Mouse (Mus musculus): ENCODE results near the gene Msantd1.
"Not testable (repeated sequence)": the region's sequence is repeated elsewhere in the genome, so short reads cannot be mapped to it uniquely, and the experiment has no call there.

Gene Msantd1

DNA sequence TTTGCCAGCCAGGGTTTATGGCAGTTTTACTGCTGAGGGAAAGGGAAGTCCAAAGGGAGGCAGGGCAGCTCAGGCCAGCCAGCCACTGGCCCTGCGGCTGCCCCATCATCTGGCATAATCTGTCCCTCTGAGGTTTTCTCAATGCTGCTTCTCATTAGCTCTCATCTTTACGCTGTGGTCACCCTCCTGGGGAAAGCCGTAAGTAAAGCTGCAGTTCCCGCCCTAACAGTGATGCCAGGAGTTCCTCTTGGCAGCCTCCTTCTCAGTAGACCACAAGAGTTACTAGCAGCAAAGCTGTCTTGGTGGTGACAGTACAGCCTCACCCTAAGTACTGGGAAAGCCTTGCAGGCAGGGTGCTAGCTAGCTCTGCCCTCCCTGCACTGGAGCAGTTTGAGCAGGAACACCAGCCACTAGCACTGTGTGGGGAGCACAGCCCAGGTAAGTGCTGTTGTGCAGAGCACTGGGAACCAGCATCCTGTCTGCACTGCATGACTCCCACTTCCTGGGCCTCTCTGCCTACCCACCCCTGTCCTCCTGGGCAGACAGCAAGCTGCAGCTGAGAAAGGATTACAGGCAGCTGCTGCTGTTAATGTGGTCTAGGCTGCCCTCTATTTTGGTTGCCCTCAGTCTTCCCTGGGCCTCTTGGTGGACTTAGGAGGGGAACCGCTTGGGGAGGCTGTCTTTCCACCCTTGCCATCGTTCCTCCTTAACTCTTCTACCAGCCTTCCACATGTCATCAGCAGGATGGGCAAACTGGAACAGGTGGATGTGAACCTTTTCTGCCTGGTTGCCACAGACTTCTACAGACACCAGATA, at the start of gene Msantd1:
TSS of gene Msantd1 (plus strand) at position 103 of the 816 bp plus-strand sequence.
- no peak for DNase-seq

DNA sequence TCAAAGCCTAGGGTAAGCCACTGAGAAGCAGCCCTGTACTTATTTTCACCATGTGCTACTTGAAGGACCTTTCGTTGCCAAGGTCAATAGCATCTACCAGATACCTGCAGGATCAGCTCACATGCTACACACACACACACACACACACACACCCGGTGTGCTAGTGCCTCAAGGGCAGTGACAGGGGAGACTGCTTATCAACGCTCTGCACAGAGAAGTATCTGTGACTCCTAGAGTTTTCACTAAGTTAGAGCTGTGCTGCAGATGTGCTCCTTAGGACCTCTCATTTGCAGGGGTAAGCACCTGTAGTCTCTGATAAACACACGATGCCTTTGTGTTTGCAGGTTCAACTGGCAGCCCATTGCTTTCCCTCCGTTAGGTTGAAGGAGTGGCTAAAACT, 42.4 kb upstream of the Msantd1 start:
- DNase-seq = no peak

- not testable (repeated sequence) for DNase-seq
Measured at GRCm38 (mm10) chr5:34880307-34880706, 27.5 kb upstream of the Msantd1 start.

DNA sequence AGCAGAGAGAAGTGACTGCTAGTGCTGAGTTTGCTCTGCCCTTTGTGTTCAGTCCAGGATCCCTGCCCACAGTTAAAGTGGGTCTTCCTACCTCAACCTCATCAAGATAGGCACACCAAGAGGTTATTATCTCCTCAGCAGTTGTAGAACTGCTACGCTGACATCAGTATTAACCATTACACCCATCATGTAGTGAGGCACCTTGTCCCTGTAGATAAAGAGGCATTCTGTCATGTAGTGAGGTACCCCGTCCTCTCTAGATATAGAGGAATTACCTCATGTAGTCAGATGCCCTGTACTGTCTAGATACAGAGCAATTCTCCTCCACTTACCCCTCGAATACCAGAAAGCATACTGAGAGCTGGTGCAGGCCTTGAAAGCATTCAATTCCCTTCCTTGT, 26.8 kb upstream of the Msantd1 start:
- no peak for DNase-seq

- no peak for DNase-seq
Measured at GRCm38 (mm10) chr5:34885250-34885649, 22.6 kb upstream of the Msantd1 start.

- DNase-seq = no peak
Measured at GRCm38 (mm10) chr5:34889252-34889651, 18.6 kb upstream of the Msantd1 start.

DNA sequence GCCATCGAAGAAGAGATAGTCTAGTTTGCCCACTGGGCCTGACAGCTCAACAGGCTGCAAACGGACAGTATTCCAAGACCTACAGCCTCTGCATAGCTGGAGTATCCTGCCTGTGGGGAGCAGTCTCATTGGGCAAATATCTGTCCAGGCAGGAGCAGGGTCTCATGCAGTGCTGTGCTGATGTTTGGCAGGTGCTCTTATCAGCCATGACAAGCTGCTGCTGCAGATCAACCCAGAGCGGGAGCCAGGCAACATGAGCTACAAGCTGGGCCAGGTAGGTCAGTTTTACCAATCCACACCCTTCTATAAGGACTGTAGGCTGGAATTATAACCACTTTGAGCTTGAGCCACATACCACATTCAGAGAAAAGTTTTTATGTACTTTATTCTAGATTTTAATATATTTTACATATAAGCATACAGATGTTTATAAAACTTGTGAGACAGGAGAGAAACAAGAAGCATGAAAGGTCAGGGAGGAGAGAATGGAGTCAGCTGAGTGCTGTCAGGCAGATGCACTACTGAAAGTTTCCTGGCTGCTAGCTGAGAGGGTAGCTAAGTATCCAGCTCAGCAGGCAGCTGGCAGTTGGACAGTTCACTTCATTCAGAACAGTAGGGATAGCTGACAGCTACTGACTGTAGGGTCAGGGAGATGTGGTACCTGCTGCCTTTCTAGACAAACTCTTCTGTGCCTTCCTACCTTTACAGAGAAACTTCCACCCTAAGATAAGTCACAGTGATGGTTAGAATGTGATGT, 10.9 kb upstream of the Msantd1 start:
- DNase-seq = no peak

DNA sequence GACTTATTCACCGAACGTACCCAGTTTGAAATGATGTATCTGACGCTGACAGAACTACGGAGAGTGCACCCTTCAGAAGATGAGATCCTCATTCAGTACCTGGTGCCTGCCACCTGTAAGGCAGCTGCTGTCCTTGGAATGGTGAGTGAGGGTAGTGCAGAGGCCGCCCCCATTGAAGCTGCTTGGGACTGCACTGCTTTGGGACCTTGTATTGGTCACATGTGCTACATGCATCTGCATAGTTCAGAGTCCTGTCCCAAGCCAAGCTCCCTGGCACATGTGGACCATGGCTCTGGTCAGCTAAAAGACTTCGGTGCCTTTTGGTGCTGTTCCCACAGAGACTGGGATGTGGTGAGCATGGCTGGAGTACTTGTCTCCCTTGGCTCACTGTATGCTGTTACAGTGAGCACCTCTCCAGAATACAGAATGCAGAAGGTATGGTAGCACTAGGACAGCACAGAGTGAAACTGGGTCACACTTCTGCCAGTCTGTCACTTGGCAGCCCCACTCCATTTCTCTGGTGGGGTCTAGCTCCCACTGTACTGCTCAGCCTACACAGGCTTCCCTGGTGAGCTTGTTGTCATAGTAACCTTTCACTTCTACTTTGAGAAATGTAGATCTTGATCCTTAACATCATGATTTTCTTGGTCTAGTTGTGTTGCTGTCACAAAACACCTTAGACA, 7.9 kb upstream of the Msantd1 start:
- no peak for DNase-seq

- DNase-seq = no peak
Measured at GRCm38 (mm10) chr5:34902371-34902770, 5.4 kb upstream of the Msantd1 start.

DNA sequence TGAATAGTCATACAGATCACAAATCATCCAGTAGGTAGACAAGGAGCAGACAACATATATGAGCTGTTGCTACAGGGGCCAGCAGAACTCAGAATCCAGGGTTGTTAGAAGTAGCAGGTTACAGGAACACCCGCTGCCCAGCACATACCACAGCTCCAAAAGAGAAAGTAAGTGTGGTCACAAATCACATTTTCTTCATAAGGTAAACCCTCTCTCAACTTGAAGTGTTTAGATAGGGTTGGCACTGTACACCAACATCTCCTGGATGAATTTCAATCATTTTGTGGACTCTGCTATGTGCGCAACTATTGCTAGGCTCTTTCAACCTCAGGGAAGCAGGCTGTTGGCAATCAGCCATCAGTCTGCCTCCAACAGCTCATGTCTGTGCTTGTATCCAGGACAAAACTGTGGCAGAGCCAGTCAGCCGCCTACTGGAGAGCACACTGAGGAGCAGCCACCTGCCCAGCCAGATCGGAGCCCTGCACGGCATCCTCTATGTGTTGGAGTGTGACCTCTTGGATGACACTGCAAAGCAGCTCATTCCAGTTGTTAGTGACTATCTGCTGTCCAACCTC, 4.9 kb upstream of the Msantd1 start:
- DNase-seq = peak; percentile 86

- no peak for DNase-seq
Measured at GRCm38 (mm10) chr5:34904412-34904811, 3.4 kb upstream of the Msantd1 start.

DNA sequence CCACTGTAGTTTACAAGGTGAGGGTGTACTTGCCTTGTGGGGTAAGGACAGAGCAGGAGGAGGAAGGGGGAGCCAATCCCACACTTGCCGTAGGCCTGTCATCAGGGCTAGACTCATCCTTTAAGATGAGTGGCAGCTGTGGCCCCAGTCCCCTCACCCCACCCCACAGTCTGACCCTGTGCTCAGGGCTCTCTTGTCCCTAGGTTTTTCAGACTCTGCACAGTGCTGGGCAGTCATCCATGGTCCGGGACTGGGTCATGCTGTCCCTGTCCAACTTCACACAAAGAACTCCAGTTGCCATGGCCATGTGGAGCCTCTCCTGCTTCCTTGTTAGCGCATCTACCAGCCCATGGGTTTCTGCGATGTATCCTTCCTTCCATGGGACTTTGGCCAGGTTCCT, 582 bp upstream of the Msantd1 start:
- DNase-seq = no peak

GRCm38 (mm10) chr5:34908726-34909633, 1.2 kb downstream of the Msantd1 start:
- no peak for DNase-seq

DNA sequence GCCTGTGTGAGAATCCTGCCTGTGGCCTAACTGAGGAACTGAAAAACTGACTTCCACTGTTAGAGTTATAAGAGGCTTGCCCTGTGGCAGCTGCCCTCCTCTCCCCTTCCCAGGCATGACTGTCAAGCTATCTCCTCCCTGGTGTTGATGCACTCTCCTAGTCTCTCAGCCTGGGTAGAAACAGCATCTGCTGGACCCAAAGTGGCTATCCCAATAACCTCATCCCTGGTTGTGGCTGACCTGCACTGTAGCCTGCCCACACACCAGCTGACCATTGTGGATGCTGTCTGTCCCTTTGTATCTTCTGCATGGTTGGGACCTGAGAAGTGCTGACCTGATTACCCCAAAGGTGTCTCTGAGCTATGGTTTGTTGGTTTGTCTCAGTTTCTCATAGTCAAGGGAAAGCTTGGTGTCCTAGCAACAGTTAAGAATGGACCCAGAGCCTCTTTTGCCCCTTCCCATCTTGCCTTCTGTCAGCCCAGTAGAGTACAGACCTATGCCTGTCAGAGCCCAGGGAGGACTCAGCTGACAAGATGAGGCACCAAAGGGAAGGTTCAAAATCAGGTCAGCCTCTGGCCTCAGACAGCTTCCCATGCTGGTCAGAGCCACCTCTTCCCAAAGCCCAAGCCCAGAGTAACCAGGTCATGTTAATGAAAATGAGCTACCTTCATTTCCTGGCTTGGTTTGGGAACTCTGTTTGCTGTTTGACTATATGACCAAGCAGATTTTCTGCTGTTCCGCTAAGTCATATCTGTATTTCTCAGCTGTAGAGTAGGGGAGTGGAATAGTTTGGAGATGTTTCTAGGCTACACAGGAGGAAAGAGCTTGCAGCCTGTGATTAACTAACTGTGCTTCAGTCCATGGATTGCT, 2.1 kb downstream of the Msantd1 start:
- no peak for DNase-seq

DNA sequence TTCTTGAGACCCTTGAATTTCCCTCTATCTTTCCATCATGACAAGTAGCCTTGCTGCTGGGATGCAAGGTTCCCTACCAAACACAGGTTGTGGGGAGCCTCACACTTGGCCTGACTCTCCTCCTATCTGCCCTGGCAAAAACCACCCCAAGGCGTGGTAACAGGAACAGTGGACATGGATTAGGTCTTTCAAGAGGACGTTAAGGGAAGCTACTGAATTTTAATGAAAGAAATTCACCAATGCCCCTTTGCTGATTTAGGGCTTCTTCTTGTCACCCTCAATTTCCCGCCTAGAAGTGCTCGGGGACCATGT, 2.6 kb downstream of the Msantd1 start:
- no peak for DNase-seq

DNA sequence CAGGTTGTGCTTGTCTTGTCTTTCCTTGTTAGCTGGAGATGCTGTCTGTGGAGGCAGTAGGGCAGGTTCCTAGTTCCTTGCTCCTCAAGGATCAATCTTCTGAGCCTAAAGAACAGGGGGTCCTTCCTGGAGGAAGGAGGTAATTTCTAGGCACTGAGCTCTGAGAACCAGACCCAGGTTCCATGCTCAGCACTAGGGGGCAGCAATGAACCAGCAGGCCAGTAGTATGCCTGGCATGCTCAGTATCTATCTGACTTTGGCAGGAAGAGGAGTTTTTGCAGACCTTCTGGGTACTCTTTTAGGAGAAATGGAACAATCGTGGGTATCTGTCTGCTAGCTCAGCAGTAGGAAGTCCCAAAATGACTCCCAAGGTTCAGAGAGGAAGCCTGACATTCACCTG, 8.0 kb downstream of the Msantd1 start:
- DNase-seq = peak; percentile 38

DNA sequence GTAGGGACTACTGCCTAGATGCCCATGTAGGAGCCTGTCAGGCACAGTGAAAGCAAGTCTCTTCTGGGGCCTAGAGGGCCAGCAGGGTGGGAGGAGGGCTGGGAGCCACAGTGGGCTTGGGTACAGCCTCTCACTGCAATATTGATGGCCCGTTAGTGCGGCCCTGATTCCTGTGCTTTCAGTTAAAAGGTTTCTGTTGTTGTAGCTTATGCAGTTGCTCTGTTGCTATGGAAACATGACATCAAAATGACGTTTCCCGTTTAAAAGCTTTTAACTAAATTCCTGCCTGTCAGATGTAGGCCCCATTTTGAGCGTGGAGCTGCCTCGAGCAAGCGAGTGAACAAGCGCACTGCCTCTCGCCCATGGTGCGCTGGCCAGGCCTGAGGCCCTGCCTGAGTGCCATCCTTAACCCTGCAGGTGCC, 9.4 kb downstream of the Msantd1 start:
- DNase-seq = no peak

DNA sequence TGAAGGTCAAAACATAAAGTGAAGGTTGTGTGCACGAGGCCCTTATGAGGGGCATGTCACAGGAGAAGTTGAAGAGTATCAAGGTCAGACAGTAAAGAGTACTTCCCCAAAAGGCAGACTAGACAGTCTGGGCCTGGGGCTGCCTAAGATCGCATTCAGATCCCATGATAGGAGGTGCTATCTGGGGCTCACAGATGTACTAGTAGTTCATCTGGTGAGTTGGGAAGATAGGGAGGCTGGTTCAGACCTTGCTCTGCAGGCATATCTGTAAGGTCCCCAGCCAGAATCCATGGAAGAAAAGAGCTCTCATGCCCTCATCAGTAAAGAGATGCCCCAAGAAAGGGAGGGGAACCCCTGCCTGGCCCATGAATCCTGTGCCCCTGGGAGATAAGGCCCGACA, 11.0 kb downstream of the Msantd1 start:
- DNase-seq = no peak

GRCm38 (mm10) chr5:34922531-34922930, 14.7 kb downstream of the Msantd1 start:
- no peak for DNase-seq

GRCm38 (mm10) chr5:34923920-34924319, 16.1 kb downstream of the Msantd1 start:
- no peak for DNase-seq

- no peak for DNase-seq
Measured at GRCm38 (mm10) chr5:34924519-34924918, 16.7 kb downstream of the Msantd1 start.
